Mouse (Mus musculus) gastrocnemius, postnatal 14 days (tissue): ENCODE results near the gene Nup88. TPM values are rescaled to one million over a fixed set of nuclear protein-coding genes. Genes with fewer than 3 reads are reported as not detected.

ENCODE experiments used
- total RNA-seq, 2 experiments: library from RNA; stranded (reverse); gene quantifications; 2 replicates each; pipeline ENCODE4 v1.2.3; 2021

The Nup88 gene
- total RNA-seq, 2 experiments from 2014 or later, result 36.7 to 38.6 TPM

Other genes with a start within 250 kb of the Nup88 start
- 10 to 100 TPM in 1 of 2 experiments, 1 to 10 TPM in 1; 7.4 to 10.8 TPM for gene Zfp3, start 205.8 kb downstream of the Nup88 start, total RNA-seq
- under 1 TPM in 1 of 2 experiments, not detected in 1; 0.22 TPM for gene Scimp, start 157.4 kb downstream of the Nup88 start, total RNA-seq
- 10 to 100 TPM; 22.7 to 24.3 TPM for gene Rabep1, start 125.2 kb downstream of the Nup88 start, total RNA-seq
- 10 to 100 TPM; 11.4 to 13.4 TPM for gene Rpain, start 240 bp upstream of the Nup88 start, total RNA-seq
- gene C1qbp, start 13.1 kb upstream of the Nup88 start, total RNA-seq, result 100 to 1,000 TPM; 146 to 150 TPM
- 1 to 10 TPM; 7.0 to 9.8 TPM for gene Dhx33, start 34.5 kb upstream of the Nup88 start, total RNA-seq
- gene Mis12, start 49.6 kb upstream of the Nup88 start, total RNA-seq, result 1 to 10 TPM; 5.1 to 6.4 TPM
- gene Derl2, start 49.9 kb upstream of the Nup88 start, total RNA-seq, result 10 to 100 TPM; 15.9 to 19.3 TPM
- gene 6330403K07Rik, start 63.5 kb upstream of the Nup88 start, total RNA-seq, result 1 to 10 TPM in 1 of 2 experiments, under 1 TPM in 1; 0.84 to 1.5 TPM
- under 1 TPM; 0.37 to 0.66 TPM for gene Nlrp1a, start 174.7 kb upstream of the Nup88 start, total RNA-seq